Mouse (Mus musculus) retina, postnatal 7 days (tissue): ENCODE results near the gene Gapvd1.

Experiments
- DNase-seq: peaks from one replicate; pipeline ENCODE4 v3.0.0-alpha.2; 2012; ENCODE audit warnings: low read depth, low spot score

Gene Gapvd1

DNA sequence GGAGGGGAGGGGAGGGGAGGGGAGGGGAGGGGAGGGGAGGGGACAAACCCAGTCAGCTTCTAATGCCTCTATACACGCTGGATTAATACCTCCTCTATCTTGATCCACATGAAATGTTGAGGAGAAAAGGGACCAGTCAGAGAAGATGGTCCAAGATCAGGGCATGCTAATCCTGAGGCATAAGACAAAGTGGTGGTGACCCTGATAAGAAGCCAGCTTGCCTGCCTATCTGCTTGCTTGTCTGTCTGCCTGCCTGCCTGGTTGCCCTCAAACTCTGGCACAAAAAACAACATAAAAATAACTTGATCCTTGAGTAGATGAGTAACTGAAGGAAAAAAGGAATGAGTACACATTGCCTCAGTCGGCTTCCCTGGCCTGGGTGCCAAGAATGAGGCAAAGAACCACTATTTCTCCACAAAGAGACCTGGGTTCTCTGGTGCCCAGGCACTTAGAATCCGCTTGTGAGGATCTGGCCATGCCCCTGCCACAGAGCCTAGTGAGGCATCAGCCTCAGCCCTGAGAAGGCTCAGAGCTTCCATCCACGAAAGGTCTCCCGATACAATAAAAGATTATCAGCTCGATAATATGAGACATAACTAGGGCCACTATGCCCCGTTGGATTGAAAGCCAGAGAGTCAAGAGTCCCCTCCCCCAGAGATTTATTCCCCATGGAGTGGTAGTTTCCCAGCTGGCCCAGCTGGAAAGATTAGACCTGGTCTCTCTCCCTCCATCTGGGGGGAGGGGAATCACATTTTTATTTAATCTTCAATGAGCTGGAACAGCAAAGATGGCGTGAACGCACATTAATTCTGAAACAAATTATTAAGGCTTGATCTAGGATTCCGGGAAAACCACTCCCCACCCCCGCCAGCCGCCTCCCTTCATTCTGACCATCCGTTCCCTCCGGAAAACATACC is 119.5 kb downstream of the Gapvd1 start:
- no peak for DNase-seq

DNA sequence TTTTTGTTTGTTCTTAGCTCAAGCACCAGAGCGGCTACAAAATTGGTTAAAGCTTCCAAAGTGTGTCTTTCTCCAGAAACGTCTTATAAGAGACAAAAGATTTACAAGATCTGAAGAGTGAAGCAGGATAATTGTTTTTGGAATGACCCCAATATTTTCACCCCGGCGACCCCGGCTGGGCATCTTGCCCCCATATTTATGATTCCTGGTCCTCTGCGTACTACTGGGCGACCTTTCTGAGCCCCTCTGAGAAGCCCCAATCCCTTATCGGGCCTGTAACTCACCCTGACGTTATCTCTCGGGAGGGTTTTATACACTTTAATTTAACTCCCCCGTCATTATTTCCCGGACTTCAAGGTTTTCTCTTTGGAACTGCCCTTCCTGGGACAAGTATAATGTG is 123.0 kb downstream of the Gapvd1 start:
- no peak for DNase-seq

DNA sequence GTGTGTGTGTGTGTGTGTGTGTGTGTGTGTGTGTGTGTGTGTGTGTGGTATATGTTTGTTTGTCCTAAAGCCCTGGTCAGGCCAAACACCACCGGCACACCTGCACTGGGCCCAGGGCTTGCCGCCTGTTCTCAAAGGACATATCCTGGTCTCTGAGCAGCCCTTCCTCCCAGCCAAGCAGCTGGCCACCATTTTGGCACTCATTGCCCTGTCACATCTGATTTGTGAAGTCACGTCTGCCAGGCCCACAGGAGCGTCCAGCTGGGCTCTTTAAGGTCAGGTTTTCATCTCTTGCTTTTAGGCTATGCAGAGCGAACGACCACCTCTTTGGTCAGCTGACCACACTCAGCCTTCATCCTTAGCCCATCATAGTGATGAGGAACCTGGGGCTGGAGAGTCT is 124.6 kb downstream of the Gapvd1 start:
- no peak for DNase-seq

DNA sequence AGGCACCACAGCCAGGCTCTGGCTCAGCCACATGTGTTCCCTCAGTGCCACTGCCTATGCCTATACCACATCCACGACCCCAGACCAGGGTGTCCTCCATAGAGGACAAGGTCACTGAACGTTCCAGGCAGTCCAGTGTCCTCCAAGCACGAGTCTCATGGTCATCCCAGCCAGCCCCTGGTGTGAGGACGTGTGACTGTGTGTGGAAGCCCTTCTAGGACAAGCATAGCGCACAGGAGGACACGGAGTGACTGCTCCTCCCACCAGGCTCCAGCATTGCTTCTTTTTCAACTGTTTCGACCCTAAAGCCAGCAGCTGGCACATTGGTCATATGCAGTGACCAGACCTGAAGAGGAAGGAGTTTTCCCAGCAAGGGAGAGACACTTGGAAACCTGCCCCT is 125.3 kb downstream of the Gapvd1 start:
- DNase-seq = no peak

DNA sequence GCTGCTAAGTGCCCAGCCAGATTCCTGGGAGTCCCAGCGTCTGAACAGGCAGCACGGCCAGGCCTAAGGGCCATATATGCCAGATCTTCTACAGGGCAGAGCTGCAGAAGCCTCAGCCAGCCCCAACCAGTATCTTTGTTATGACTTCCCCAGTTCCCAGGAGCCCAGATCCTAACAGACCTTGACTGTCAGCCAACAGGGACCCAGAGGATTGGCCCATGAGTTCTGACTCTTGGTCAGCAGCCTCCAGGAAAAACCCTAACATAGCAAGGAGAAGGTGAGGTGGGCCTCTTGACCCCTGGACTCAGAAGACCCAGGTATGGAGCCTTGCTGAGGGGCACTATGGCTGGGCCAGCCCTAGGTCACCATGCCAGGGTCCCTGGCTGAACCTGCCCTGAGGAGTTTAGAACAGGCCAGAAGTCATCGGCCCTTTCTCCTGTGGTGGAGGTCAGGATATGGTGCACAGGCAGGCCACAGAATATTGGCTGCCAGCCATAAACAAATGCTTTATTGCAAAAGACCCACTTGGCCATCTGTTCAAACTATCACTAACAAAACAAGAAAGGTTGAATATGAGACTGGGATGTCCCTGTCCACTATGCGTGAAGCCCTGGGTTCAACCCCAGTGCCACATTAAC is 126.0 kb downstream of the Gapvd1 start:
- DNase-seq = no peak

DNA sequence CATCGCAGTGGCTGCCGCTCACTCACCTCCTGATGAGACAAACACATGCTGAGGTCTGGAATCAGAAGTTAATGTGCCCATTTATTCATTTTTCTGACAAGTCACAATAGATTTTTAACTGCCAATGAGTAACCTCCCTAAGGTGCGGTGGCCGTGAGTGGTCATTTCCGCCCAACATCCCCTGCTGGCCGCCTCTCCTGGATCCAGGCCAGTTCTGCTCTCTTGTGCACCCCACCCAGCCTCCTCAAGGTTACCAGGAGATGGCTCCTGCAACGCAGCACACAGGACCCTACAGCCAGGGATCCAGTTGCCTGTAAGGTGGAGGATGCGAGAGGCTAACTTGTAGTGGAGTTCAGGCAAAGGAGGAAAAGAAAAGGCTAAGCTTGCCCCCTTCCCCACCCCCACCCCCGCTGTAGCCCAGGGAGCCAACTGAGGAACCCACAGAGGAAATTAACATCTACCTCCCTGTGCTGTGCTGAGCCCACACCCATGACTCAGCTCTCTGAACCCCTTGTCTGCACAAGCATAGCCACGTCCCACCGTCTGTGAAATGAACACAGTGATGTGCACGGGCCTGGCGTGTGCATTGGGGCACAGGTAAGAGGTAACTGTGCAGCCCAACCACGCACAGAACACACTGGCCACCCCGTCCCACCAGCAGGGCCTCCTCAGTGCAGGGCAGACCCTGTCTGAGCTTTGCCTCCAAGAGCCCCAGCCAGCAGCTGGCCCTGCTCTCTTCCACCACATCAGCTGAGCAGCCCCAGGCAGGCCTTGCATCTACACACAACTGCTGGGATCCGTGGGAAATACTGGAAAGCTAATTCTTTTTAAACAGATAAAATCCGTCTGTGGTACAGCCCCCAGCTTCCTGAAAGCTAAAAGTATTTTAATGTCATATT is 127.5 kb downstream of the Gapvd1 start:
- no peak for DNase-seq
